Mouse (Mus musculus) neutrophil, adult 59 days (primary cell): ENCODE results near the gene Bcar1. TPM values are rescaled to one million over a fixed set of nuclear protein-coding genes. Genes with fewer than 3 reads are reported as not detected.

Source experiments
- total RNA-seq, 2 experiments: library from RNA; stranded (reverse); gene quantifications; 1 replicate in 1 of 2; 2 replicates in 1 of 2; pipeline ENCODE4 v1.2.4; 2023

The Bcar1 gene
- total RNA-seq, result under 1 TPM in 1 of 2 experiments, not detected in 1; 0.20 TPM

GRCm38 (mm10) chr8:111743792-111744696 is at the start of gene Bcar1:
Gene Bcar1, minus strand, starts transcription at chr8:111743809.

GRCm38 (mm10) chr8:111690960-111691445 is 52.6 kb downstream of the Bcar1 start, which contains the start of gene Ctrb1:
Gene Ctrb1, minus strand, starts transcription at chr8:111691010.

Other genes starting within 250 kb of the Bcar1 start
- 1 to 10 TPM; 4.5 to 5.2 TPM for gene Wdr59, start 221.7 kb downstream of the Bcar1 start, total RNA-seq
- gene Znrf1, start 207.7 kb downstream of the Bcar1 start, total RNA-seq, result 100 to 1,000 TPM; 165 to 179 TPM
- under 1 TPM in 1 of 2 experiments, not detected in 1; 0.13 TPM for gene Ldhd, start 113.4 kb downstream of the Bcar1 start, total RNA-seq
- 1 to 10 TPM; 2.9 to 3.1 TPM for gene Zfp1, start 100.4 kb downstream of the Bcar1 start, total RNA-seq
- gene Ctrb1, start 52.8 kb downstream of the Bcar1 start, total RNA-seq, result under 1 TPM in 1 of 2 experiments, not detected in 1; 0.44 TPM
- gene Cfdp1, start 110.5 kb upstream of the Bcar1 start, total RNA-seq, result 10 to 100 TPM; 19.0 to 22.6 TPM
- gene Tmem170, start 132.9 kb upstream of the Bcar1 start, total RNA-seq, result 1 to 10 TPM; 3.6 to 4.3 TPM
- gene Chst5, start 166.6 kb upstream of the Bcar1 start, total RNA-seq, result not detected
- under 1 TPM; 0.15 to 0.42 TPM for gene Tmem231, start 190.1 kb upstream of the Bcar1 start, total RNA-seq
- 10 to 100 TPM; 88.9 to 93.3 TPM for gene Gabarapl2, start 196.9 kb upstream of the Bcar1 start, total RNA-seq
- under 1 TPM; 0.66 to 0.82 TPM for gene Adat1, start 248.5 kb upstream of the Bcar1 start, total RNA-seq